Mouse (Mus musculus): ENCODE data around the gene Casp6.
A peak's percentile ranks its signal among the peaks of the same experiment; 100 is the strongest.

The Casp6 gene

DNA sequence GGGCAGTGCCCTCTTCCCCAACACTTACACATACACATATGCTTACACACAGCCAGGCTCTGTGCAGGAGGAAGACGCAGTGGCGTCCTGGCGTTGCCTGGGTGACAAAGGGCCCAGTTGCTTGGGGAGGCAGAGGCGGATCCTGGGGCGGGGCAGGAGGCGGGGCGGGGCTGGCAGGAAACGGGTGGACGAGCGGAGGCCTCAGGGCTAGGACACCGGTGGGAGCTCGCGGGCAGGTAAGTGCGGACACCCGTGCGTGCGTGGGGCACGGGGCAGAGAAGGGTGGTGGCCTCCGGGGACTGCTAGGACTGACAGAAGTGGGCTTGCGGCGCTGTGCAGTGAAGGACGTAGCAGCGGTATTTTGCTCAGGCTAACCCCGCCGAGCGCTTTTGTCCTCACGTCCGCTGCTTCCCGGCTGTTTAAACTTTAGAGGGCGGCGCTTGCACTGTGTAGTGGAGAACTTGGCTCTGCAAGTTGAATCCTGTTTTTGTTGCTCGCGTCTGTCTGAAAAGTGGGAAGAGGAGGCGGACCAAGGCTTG, at the start of gene Casp6:
Gene Casp6 (plus strand): TSS at position 155 of the 539 bp plus-strand sequence.
- peak; percentile 69 for DNase-seq (ENCODE audit: low read depth, low spot score)

DNA sequence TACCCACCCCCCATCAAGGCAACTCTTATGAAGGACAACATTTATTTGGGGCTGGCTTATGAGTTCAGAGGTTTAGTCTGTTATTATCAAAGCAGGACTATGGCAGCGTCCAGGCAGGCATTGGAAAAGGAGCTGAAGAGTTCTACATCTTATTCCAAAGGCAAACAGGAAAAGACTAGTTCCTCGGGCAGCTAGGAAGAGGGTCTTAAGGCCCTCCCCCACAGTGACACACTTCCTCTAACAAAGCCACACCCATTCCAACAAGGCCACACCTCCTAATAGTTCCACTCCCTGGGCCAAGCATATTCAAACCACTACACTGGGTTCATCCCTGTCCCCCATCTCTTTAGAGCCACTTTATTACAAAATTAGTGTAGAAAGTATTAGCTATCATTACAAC, 38.6 kb upstream of the Casp6 start:
- DNase-seq (ENCODE audit: low read depth, low spot score) = no peak

GRCm38 (mm10) chr3:129863698-129864097, 37.5 kb upstream of the Casp6 start:
- no peak for DNase-seq (ENCODE audit: low read depth, low spot score)

GRCm38 (mm10) chr3:129877327-129877726, 23.9 kb upstream of the Casp6 start:
- DNase-seq (ENCODE audit: low read depth, low spot score) = no peak

- DNase-seq (ENCODE audit: low read depth, low spot score) = peak; percentile 88
Measured at GRCm38 (mm10) chr3:129878405-129879021, 22.7 kb upstream of the Casp6 start, which contains the start of gene Pla2g12a. Gene Pla2g12a, plus strand, starts transcription at chr3:129878606.

- peak; percentile 30 for DNase-seq (ENCODE audit: low read depth, low spot score)
Measured at GRCm38 (mm10) chr3:129879131-129879757, 22.0 kb upstream of the Casp6 start.

DNA sequence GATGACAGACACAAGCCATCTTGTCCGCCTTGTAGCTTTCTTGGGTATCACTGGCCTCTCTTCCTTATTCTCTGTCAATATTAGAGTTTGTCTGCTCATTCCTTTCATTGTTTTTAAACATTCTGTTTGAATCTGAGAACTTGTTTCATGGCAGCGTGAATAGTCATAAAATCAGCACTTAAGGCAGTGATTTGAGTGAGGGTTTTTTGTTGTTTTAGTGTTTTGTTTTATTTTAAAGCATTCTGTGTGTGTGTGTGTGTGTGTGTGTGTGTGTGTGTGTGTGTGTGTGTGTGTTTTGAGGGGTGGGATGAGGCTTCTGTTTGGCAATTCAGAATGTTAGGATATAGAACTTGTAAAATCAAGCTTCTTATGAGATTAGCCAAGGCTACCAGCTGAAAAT, 21.3 kb upstream of the Casp6 start:
- no peak for DNase-seq (ENCODE audit: low read depth, low spot score)

- DNase-seq (ENCODE audit: low read depth, low spot score) = no peak
Measured at GRCm38 (mm10) chr3:129880925-129881593, 20.2 kb upstream of the Casp6 start.

GRCm38 (mm10) chr3:129885577-129885976, 15.6 kb upstream of the Casp6 start:
- no peak for DNase-seq (ENCODE audit: low read depth, low spot score)

- DNase-seq (ENCODE audit: low read depth, low spot score) = no peak
Measured at GRCm38 (mm10) chr3:129886430-129886829, 14.8 kb upstream of the Casp6 start.

GRCm38 (mm10) chr3:129887779-129888517, 13.3 kb upstream of the Casp6 start:
- no peak for DNase-seq (ENCODE audit: low read depth, low spot score)

- no peak for DNase-seq (ENCODE audit: low read depth, low spot score)
Measured at GRCm38 (mm10) chr3:129892003-129892402, 9.2 kb upstream of the Casp6 start.

- no peak for DNase-seq (ENCODE audit: low read depth, low spot score)
Measured at GRCm38 (mm10) chr3:129893143-129893542, 8.1 kb upstream of the Casp6 start.

DNA sequence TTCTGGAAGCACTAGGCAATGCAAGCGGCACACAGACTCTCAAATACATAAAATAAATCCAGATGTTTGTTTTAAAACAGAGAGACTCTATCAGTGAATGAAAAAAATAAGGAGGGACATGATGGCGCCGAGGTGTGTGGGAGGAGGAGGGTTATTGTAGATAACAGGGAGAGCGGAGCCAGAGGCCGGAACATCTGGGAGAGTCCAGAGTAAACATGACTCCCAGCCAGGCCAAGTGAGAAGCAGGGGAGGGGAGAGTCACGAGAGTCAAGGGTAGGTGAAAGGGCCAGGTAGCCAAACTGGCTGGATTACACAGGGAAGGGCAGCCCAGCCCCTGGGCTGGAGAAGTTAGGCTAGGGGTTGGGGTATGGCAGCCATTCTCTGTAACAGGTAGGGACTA, 4.6 kb upstream of the Casp6 start:
- no peak for DNase-seq (ENCODE audit: low read depth, low spot score)

DNA sequence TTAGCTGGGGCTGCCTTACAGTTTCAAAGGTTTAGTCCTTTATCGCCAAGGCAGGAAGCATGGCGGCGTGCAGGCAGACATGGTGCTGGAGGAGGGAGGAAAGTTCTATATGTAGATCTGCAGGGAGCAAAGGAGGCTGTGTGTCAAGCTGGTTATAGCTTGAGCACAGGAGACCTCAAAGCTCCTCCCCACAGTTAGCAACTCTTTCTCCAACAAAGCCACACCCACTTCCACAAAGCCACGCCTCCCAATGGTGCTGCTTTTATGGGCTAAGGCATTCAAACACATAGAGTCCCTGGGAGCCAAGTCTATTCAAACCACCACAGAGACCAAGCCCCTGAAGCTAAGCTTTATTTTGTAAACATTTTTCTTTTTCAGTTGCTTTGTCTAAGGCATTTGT, 2.3 kb upstream of the Casp6 start:
- no peak for DNase-seq (ENCODE audit: low read depth, low spot score)

DNA sequence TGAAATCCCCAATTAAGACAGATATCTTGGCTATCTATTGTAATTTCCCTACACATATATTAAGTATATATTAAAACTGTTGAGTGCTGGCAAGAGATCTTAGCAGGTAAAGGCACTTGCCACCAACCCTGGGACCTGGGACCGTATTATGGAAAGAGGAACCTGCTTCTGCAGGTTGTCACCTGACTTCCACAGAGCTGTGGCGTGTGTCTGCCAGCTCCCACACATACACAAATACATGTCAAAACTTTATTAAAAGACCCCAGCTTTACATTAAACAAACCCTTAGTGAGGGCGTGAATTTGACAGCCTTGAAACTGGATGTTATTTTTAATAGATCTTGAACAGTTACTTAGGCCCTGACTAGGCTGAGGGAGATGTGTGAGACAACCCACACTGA, 2.1 kb downstream of the Casp6 start:
- DNase-seq (ENCODE audit: low read depth, low spot score) = no peak

DNA sequence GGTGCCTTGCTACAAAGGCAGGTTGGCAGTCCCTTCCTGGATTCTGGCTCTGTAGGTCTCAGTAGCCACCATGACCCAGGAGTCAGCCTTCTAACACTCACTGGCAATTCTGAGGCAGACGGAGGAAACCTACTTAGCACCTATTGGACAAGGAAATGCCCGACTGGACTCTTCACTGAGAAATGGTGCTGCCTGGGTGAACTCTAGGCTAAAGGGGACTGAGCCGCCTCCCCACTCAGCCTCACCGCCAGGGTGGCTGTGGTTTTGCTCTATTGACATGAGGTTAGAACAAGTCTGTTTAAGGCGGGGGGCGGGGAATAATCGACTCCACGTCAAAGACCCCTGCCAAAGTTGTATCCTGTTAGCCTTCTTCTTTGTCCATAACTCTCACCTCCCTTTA, 2.6 kb downstream of the Casp6 start:
- no peak for DNase-seq (ENCODE audit: low read depth, low spot score)

DNA sequence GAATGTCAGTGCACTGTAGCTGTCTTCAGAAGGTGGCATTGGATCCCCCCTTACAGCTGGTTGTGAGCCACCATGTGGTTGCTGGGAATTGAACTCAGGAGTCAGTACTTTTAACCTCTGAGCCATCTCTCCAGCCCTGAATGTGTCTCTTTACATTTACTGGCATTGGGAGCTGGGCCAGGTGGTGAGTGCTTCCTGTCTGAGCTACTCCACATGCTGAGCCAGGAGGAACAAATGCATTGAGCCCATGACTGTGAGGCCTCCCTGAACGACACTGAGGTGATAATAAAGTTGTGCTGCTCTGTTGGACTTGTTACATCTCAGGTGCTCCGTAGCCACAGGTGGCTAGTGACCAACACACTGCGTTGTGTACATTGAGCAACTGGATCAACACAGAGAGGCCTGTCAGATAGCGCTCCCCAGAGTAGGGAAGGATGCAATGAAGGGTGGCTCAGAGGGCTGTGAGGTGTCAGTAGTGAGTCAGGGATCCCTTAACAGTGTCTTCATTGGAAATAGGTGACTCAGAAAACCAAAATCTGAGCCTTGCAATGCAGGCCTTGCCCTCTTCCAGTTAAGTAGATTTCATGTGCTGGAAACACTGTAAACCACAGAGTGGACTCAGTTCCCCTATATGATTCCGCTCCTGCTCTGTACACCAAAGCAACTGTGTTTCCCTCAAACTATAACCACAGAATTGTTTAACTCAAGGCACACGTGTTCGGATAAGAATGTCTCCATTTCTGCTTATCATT, 3.3 kb downstream of the Casp6 start:
- DNase-seq (ENCODE audit: low read depth, low spot score) = no peak

DNA sequence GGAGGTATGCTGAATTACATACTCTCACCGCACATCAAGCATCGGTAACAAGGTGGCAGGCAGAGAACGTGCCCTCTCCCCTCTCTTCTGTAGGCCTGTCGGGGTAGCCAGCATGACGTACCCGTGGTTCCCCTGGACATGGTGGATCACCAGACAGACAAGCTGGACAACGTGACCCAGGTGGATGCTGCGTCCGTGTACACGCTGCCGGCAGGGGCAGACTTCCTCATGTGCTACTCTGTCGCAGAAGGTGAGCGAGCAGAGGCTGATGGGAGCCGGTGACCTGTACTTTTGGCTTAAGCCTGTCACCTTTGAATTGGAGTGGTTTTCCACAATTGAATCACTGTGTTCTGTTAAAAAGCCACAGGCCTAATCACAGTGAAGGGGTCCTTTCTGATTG, 10.8 kb downstream of the Casp6 start:
- DNase-seq (ENCODE audit: low read depth, low spot score) = no peak

GRCm38 (mm10) chr3:129913241-129913640, 12.0 kb downstream of the Casp6 start:
- no peak for DNase-seq (ENCODE audit: low read depth, low spot score)

DNA sequence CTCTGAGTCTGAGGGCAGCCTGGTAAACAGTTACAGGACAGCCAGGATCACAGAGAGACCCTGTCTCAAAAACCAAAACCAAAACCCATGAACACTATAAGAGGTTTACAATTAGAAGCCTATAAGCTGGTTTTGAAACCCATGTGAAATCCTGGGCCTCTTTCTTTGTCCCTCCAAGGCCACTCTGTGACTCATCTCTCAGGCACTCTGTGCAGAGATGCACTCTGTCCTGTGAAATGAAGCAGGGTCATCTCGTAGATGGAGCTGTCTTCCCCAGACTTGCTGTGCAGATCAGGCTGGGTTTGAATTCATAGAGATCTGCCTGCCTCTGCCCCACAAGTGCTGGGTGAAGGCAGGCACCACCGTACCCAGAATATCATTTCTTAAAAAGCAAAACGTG, 16.2 kb downstream of the Casp6 start:
- no peak for DNase-seq (ENCODE audit: low read depth, low spot score)

Measured in embryo, embryonic 11.5 days (tissue).